Mouse (Mus musculus) heart, adult 11 months (tissue): ENCODE results near the gene Mylk2.

ENCODE experiments used
- DNase-seq: peaks from one replicate; pipeline ENCODE4 v3.0.0; 2022

Mylk2 gene

GRCm38 (mm10) chr2:152944013-152944412, 32.9 kb downstream of the Mylk2 start:
- DNase-seq: no peak

GRCm38 (mm10) chr2:152947098-152947497, 35.9 kb downstream of the Mylk2 start:
- no peak for DNase-seq

- DNase-seq: peak; percentile 58
These were observed 37.4 kb downstream of the Mylk2 start for GRCm38 (mm10) chr2:152948438-152949020.

- DNase-seq: peak; percentile 85
These were observed 39.4 kb downstream of the Mylk2 start for GRCm38 (mm10) chr2:152950358-152951064.

GRCm38 (mm10) chr2:152951065-152951849, 40.1 kb downstream of the Mylk2 start, which contains the start of gene Dusp15:
Dusp15 (minus strand) TSS chr2:152951698.
- DNase-seq: no peak

GRCm38 (mm10) chr2:152951850-152952720, 40.9 kb downstream of the Mylk2 start:
- DNase-seq: peak; percentile 87

- DNase-seq: peak; percentile 77
These were observed 47.0 kb downstream of the Mylk2 start for GRCm38 (mm10) chr2:152958116-152958515.

GRCm38 (mm10) chr2:152962091-152962793, 51.1 kb downstream of the Mylk2 start, which contains the start of gene Ttll9:
Ttll9 (plus strand) TSS chr2:152962485.
- peak; percentile 98 for DNase-seq

- no peak for DNase-seq
These were observed 54.4 kb downstream of the Mylk2 start for GRCm38 (mm10) chr2:152965555-152965954.
